Mouse (Mus musculus) granulocyte monocyte progenitor cell, adult 5-6 weeks (primary cell): ENCODE data around the gene Dnajb6. TPM values are rescaled to one million over a fixed set of nuclear protein-coding genes. Genes with fewer than 3 reads are reported as not detected.
"Not testable (repeated sequence)": the region's sequence is repeated elsewhere in the genome, so short reads cannot be mapped to it uniquely, and the experiment has no call there.

ENCODE experiments used
- ATAC-seq: replicated peaks from 2 replicates; pipeline ENCODE4 v1.8.0; 2016; ENCODE audit warnings: mild to moderate bottlenecking, moderate TSS enrichment, inconsistent platforms; ENCODE audit not compliant: poor library complexity, severe bottlenecking
- total RNA-seq, 2 experiments: library from RNA; stranded (forward) in 1 of 2; stranded (reverse) in 1 of 2; fragments of 200-712, 200-1000 nt in 1 of 2; fragments of >200 nt in 1 of 2; fragmentation: Nextera tagmentation in 1 of 2; gene quantifications; 2 replicates each; pipeline ENCODE4 v1.2.3; 2014 to 2017

The Dnajb6 gene
- total RNA-seq, 2 experiments from 2014 or later: 129 to 142 TPM

- no peak for ATAC-seq
These were observed 17.4 kb downstream of the Dnajb6 start for GRCm38 (mm10) chr5:29752894-29753293.

- no peak for ATAC-seq
These were observed 23.8 kb downstream of the Dnajb6 start for GRCm38 (mm10) chr5:29759318-29759717.

- ATAC-seq: peak; percentile 23; the same call in 1 of the 2 replicates
These were observed 35.4 kb downstream of the Dnajb6 start for GRCm38 (mm10) chr5:29770935-29771334.

GRCm38 (mm10) chr5:29772038-29772437 is 36.5 kb downstream of the Dnajb6 start:
- ATAC-seq: peak; percentile 95

GRCm38 (mm10) chr5:29772651-29773330 is 37.3 kb downstream of the Dnajb6 start:
- peak; percentile 65 for ATAC-seq

- no peak for ATAC-seq
These were observed 38.1 kb downstream of the Dnajb6 start for GRCm38 (mm10) chr5:29773460-29774150.

- ATAC-seq: no peak
These were observed 39.9 kb downstream of the Dnajb6 start for GRCm38 (mm10) chr5:29775437-29775836.

DNA sequence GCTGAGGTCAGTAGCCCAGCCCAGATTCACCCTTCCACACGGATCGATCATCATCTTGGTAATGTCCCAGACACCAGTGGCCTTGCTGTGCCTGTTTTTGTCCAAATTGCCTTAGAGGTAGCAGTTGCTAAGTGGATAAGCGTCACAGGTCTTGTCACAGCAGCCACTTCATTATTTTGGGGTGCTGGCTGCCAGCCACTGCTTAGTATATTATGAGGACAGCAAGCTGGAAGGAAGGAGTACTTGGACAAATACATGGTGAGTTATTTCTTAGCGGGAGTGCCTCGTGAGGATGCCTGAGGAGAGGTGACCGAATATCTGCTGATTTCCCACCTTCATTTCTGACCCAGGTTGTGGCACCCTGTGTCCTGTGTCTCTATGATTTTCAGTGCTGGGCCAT is 42.5 kb downstream of the Dnajb6 start:
- no peak for ATAC-seq

GRCm38 (mm10) chr5:29779733-29780132 is 44.2 kb downstream of the Dnajb6 start:
- not testable (repeated sequence) for ATAC-seq

- no peak for ATAC-seq
These were observed 46.8 kb downstream of the Dnajb6 start for GRCm38 (mm10) chr5:29782261-29782660.

- ATAC-seq: peak; percentile 22
These were observed 49.4 kb downstream of the Dnajb6 start for GRCm38 (mm10) chr5:29784906-29785305.

- ATAC-seq: peak; percentile 87
These were observed 50.5 kb downstream of the Dnajb6 start for GRCm38 (mm10) chr5:29785953-29786352.

DNA sequence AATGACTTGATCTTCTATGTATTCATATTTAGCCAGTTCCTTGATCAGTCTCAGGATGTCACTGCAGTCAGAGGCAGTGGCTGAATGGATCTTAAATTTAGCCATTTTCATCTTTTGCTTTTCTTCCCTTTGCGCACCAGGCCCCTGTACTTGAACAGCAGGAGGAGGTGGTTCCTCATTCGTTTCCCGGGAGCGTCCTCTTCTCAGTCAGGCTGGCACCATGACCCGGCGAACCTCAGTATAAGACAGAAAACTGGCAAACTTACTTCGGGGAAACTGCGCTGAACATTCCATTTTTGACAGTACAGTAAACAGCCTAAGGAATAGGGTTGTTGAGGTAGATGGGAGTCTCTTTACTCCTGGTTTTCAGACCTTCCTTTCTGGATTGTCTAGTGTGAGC is 59.4 kb downstream of the Dnajb6 start:
- ATAC-seq: peak; percentile 100

- no peak for ATAC-seq
These were observed 73.5 kb downstream of the Dnajb6 start for GRCm38 (mm10) chr5:29808940-29809339.

GRCm38 (mm10) chr5:29811377-29811921 is 76.0 kb downstream of the Dnajb6 start:
- not testable (repeated sequence) for ATAC-seq

- peak; percentile 79 for ATAC-seq
These were observed 81.2 kb downstream of the Dnajb6 start for GRCm38 (mm10) chr5:29816523-29817242.

DNA sequence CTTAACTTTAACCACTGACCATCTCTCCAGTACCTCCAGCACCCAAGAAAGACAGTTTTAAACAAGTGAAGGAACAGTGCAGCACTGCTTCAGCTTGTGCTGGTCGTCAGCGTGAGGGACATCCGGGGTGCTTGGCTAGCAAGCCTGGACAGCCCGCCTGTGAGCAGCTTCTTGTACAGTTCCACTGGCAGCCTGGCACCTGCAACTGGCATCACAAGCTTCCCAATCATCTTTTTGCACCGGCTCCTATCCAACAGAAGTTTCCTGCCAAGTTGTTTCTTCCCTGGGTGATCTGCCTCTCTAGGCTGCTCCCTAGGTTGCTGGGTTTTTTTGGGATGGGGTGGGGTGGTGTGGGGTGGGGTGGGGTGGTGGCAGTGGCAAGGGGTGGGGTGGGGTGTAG is 81.9 kb downstream of the Dnajb6 start:
- ATAC-seq: no peak

GRCm38 (mm10) chr5:29818287-29818686 is 82.8 kb downstream of the Dnajb6 start:
- no peak for ATAC-seq

DNA sequence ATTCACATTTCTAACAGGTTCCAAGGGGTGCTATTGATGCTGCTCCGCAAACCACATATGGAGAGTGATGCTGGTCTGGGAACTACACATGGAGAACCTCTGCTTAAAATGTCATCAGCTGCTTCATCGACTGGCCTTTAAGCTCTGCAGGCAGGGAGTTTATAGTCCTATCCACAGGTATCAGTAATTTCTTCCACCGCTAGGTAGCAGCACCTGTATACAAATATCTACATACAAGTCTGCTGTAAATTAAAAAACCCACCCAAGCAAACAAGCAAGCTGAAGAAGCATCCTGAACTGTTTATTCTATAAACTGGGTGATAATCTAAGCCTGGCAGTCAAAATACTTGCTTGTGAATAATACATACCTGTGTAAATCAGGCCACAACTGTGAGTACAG is 89.3 kb downstream of the Dnajb6 start:
- 0 out of 2 replicates have a peak, but pooled peaks have one; percentile 35 for ATAC-seq

GRCm38 (mm10) chr5:29826780-29827179 is 91.3 kb downstream of the Dnajb6 start:
- 0 out of 2 replicates have a peak, but pooled peaks have one; percentile 33 for ATAC-seq
